Mouse (Mus musculus): ENCODE results near the gene Frmd4a. TPM values are rescaled to one million over a fixed set of nuclear protein-coding genes. Genes with fewer than 3 reads are reported as not detected.
"Not testable (repeated sequence)": the region's sequence is repeated elsewhere in the genome, so short reads cannot be mapped to it uniquely, and the experiment has no call there.

Frmd4a gene
- polyA plus RNA-seq, 1 experiment, result 46.5 TPM

GRCm38 (mm10) chr2:4257604-4258003 lies 240.1 kb downstream of the Frmd4a start:
- TF ChIP-seq CTCF (IDR thresholded peaks at IDR 0.05; ENCODE audit: insufficient read depth, low read length) (no peak), POLR2A (IDR thresholded peaks at IDR 0.05; ENCODE audit: borderline replicate concordance, extremely low read depth, low read depth, low read length) (no peak)
- H3K4me1 ChIP-seq (ENCODE audit: control insufficient read depth, insufficient read depth, low read length), result peaks cover 6% of the 10 kb centered on the region
- H3K4me3 ChIP-seq (replicated peaks; ENCODE audit: extremely low read depth, low read depth, low read length), result no peak overlapping the region
- whole genome bisulfite sequencing, result 87% methylated on average over 1 of the region's 1 CpGs
- DNase-seq, result no peak

- not testable (repeated sequence) for DNase-seq; H3K4me3 ChIP-seq (replicated peaks; ENCODE audit: extremely low read depth, low read depth, low read length); H3K4me1 ChIP-seq (ENCODE audit: control insufficient read depth, insufficient read depth, low read length)
- WGBS, result 88% methylated on average over 12 of the region's 12 CpGs
Observed at GRCm38 (mm10) chr2:4258803-4259202, 241.3 kb downstream of the Frmd4a start.

GRCm38 (mm10) chr2:4260324-4261058 lies 243.0 kb downstream of the Frmd4a start:
- Histone ChIP-seq H3K4me3 (replicated peaks; ENCODE audit: extremely low read depth, low read depth, low read length) (no peak overlapping the region), H3K4me1 (ENCODE audit: control insufficient read depth, insufficient read depth, low read length) (no peaks in the 10 kb centered on the region)
- WGBS, result 42% methylated on average over 10 of the region's 10 CpGs
- no peak for TF ChIP-seq POLR2A (IDR thresholded peaks at IDR 0.05; ENCODE audit: borderline replicate concordance, extremely low read depth, low read depth, low read length)
- no peak for TF ChIP-seq CTCF (IDR thresholded peaks at IDR 0.05; ENCODE audit: insufficient read depth, low read length)
- DNase-seq, result no peak

- no peak for TF ChIP-seq POLR2A (IDR thresholded peaks at IDR 0.05; ENCODE audit: borderline replicate concordance, extremely low read depth, low read depth, low read length)
- TF ChIP-seq CTCF (IDR thresholded peaks at IDR 0.05; ENCODE audit: insufficient read depth, low read length), result no peak
- WGBS, result 78% methylated on average over 3 of the region's 3 CpGs
- DNase-seq, result no peak
- Histone ChIP-seq H3K4me3 (replicated peaks; ENCODE audit: extremely low read depth, low read depth, low read length) (no peak overlapping the region), H3K4me1 (ENCODE audit: control insufficient read depth, insufficient read depth, low read length) (no peaks in the 10 kb centered on the region)
Observed at GRCm38 (mm10) chr2:4262667-4263066, 245.2 kb downstream of the Frmd4a start.

- no peak for TF ChIP-seq CTCF (IDR thresholded peaks at IDR 0.05; ENCODE audit: insufficient read depth, low read length)
- no peak for TF ChIP-seq POLR2A (IDR thresholded peaks at IDR 0.05; ENCODE audit: borderline replicate concordance, extremely low read depth, low read depth, low read length)
- H3K4me3 ChIP-seq (replicated peaks; ENCODE audit: extremely low read depth, low read depth, low read length), result no peak overlapping the region
- no peaks in the 10 kb centered on the region for H3K4me1 ChIP-seq (ENCODE audit: control insufficient read depth, insufficient read depth, low read length)
- no peak for DNase-seq
- 86% methylated on average over 7 of the region's 7 CpGs for WGBS
Observed at GRCm38 (mm10) chr2:4267377-4267776, 249.9 kb downstream of the Frmd4a start.

- TF ChIP-seq CTCF (IDR thresholded peaks at IDR 0.05; ENCODE audit: insufficient read depth, low read length) (no peak), POLR2A (IDR thresholded peaks at IDR 0.05; ENCODE audit: borderline replicate concordance, extremely low read depth, low read depth, low read length) (no peak)
- 58% methylated on average over 5 of the region's 5 CpGs for WGBS
- DNase-seq, result peak; percentile 12
- no peaks in the 10 kb centered on the region for H3K4me1 ChIP-seq (ENCODE audit: control insufficient read depth, insufficient read depth, low read length)
- H3K4me3 ChIP-seq (replicated peaks; ENCODE audit: extremely low read depth, low read depth, low read length), result no peak overlapping the region
Observed at GRCm38 (mm10) chr2:4282777-4283176, 265.3 kb downstream of the Frmd4a start.

GRCm38 (mm10) chr2:4285693-4286291 lies 268.3 kb downstream of the Frmd4a start:
- DNase-seq, result no peak
- H3K4me1 ChIP-seq (ENCODE audit: control insufficient read depth, insufficient read depth, low read length), result no peaks in the 10 kb centered on the region
- no peak overlapping the region for H3K4me3 ChIP-seq (replicated peaks; ENCODE audit: extremely low read depth, low read depth, low read length)
- TF ChIP-seq POLR2A (IDR thresholded peaks at IDR 0.05; ENCODE audit: borderline replicate concordance, extremely low read depth, low read depth, low read length), result no peak
- no peak for TF ChIP-seq CTCF (IDR thresholded peaks at IDR 0.05; ENCODE audit: insufficient read depth, low read length)
- 19% methylated on average over 4 of the region's 4 CpGs for WGBS

GRCm38 (mm10) chr2:4286390-4286901 lies 268.9 kb downstream of the Frmd4a start:
- H3K4me1 ChIP-seq (ENCODE audit: control insufficient read depth, insufficient read depth, low read length), result no peaks in the 10 kb centered on the region
- H3K4me3 ChIP-seq (replicated peaks; ENCODE audit: extremely low read depth, low read depth, low read length), result no peak overlapping the region
- no peak for TF ChIP-seq POLR2A (IDR thresholded peaks at IDR 0.05; ENCODE audit: borderline replicate concordance, extremely low read depth, low read depth, low read length)
- no peak for TF ChIP-seq CTCF (IDR thresholded peaks at IDR 0.05; ENCODE audit: insufficient read depth, low read length)
- DNase-seq, result no peak
- WGBS, result 34% methylated on average over 8 of the region's 8 CpGs

- 91% methylated on average over 2 of the region's 2 CpGs for WGBS
Observed at GRCm38 (mm10) chr2:4290475-4290874, 273.0 kb downstream of the Frmd4a start.

GRCm38 (mm10) chr2:4291100-4291499 lies 273.6 kb downstream of the Frmd4a start:
- WGBS, result 59% methylated on average over 2 of the region's 2 CpGs
- H3K4me1 ChIP-seq (ENCODE audit: control insufficient read depth, insufficient read depth, low read length), result no peaks in the 10 kb centered on the region
- DNase-seq, result no peak
- H3K4me3 ChIP-seq (replicated peaks; ENCODE audit: extremely low read depth, low read depth, low read length), result no peak overlapping the region
- TF ChIP-seq CTCF (IDR thresholded peaks at IDR 0.05; ENCODE audit: insufficient read depth, low read length), result no peak
- no peak for TF ChIP-seq POLR2A (IDR thresholded peaks at IDR 0.05; ENCODE audit: borderline replicate concordance, extremely low read depth, low read depth, low read length)

More at GRCm38 (mm10) chr2:4290475-4290874, 273.0 kb downstream of the Frmd4a start:
- TF ChIP-seq CTCF (IDR thresholded peaks at IDR 0.05; ENCODE audit: insufficient read depth, low read length) (no peak), POLR2A (IDR thresholded peaks at IDR 0.05; ENCODE audit: borderline replicate concordance, extremely low read depth, low read depth, low read length) (no peak)
- no peak for DNase-seq
- H3K4me1 ChIP-seq (ENCODE audit: control insufficient read depth, insufficient read depth, low read length), result no peaks in the 10 kb centered on the region
- no peak overlapping the region for H3K4me3 ChIP-seq (replicated peaks; ENCODE audit: extremely low read depth, low read depth, low read length)
